Mouse (Mus musculus) CH12.LX (cell line): ENCODE results near the gene Med13. TPM values are rescaled to one million over a fixed set of nuclear protein-coding genes. Genes with fewer than 3 reads are reported as not detected.
A peak's percentile ranks its signal among the peaks of the same experiment; 100 is the strongest.

Experiments used
- DNase-seq: peaks from one replicate; pipeline ENCODE4 v3.0.0-alpha.2; 2013; ENCODE audit errors: extremely low read depth
- H3K27ac ChIP-seq: 2 replicates; pipeline ENCODE4 v1.5.1; 2012; ENCODE audit warnings: low read depth, mild to moderate bottlenecking, control low read depth, moderate library complexity; ENCODE audit not compliant: insufficient read depth
- H3K27me3 ChIP-seq: replicated peaks from 2 replicates; pipeline ENCODE3; 2012; ENCODE audit warnings: inconsistent platforms
- H3K36me3 ChIP-seq, 2 experiments: replicated peaks in 1 of 2; 2 replicates each; pipeline versions ENCODE3 to v1.6.1; 2012; ENCODE audit warnings: inconsistent platforms in 1 of 2, low read length in 1 of 2, mild to moderate bottlenecking in 1 of 2, mixed read lengths in 1 of 2, moderate library complexity in 1 of 2; ENCODE audit not compliant: control insufficient read depth in 1 of 2, insufficient read depth in 1 of 2
- H3K4me1 ChIP-seq, 2 experiments: 2 replicates each; pipeline ENCODE4 v1.6.1; 2012; ENCODE audit warnings: inconsistent platforms in 1 of 2, moderate library complexity in 1 of 2; ENCODE audit not compliant: insufficient read depth in 2 of 2, control insufficient read depth in 1 of 2
- H3K4me2 ChIP-seq: 2 replicates; pipeline ENCODE4 v1.6.1; 2012; ENCODE audit warnings: low read depth, mild to moderate bottlenecking, control low read depth; ENCODE audit not compliant: poor library complexity, insufficient read depth, severe bottlenecking
- H3K4me3 ChIP-seq, 3 experiments: fragments of 150-350 bp in 1 of 3; sonication (generic) in 1 of 3; replicated peaks in 1 of 3; 2 replicates each; pipeline versions ENCODE3 to v1.5.1; 2011 to 2012; ENCODE audit warnings: low read depth in 2 of 3, low read length in 2 of 3, mild to moderate bottlenecking in 2 of 3, moderate library complexity in 2 of 3, control low read depth in 1 of 3, improper control_type of control experiment in 1 of 3, inconsistent platforms in 1 of 3, mixed read lengths in 1 of 3; ENCODE audit not compliant: poor library complexity in 1 of 3
- H3K79me2 ChIP-seq: replicated peaks from 2 replicates; pipeline ENCODE4 v1.6.1; 2012; ENCODE audit warnings: mild to moderate bottlenecking, moderate library complexity; ENCODE audit not compliant: control insufficient read depth, poor library complexity, insufficient read depth, severe bottlenecking; ENCODE audit errors: extremely low read depth
- H3K9ac ChIP-seq: 2 replicates; pipeline ENCODE4 v1.6.1; 2012; ENCODE audit warnings: low read depth, mild to moderate bottlenecking, control low read depth, moderate library complexity; ENCODE audit not compliant: insufficient read depth
- H3K9me3 ChIP-seq: replicated peaks from 2 replicates; pipeline ENCODE3; 2012; ENCODE audit warnings: low read length, inconsistent platforms, mixed read lengths
- BHLHE40 ChIP-seq: IDR thresholded peaks from 2 replicates; pipeline ENCODE4 v1.6.1; 2011; ENCODE audit warnings: mild to moderate bottlenecking, low read depth, low read length, improper control_type of control experiment
- CHD2 ChIP-seq: IDR thresholded peaks from 2 replicates; pipeline ENCODE4 v1.6.1; 2011; ENCODE audit warnings: low read length, improper control_type of control experiment
- E2F4 ChIP-seq: IDR thresholded peaks from 2 replicates; pipeline ENCODE4 v1.6.1; 2011; ENCODE audit warnings: low read depth, low read length, improper control_type of control experiment; ENCODE audit not compliant: insufficient replicate concordance
- ELF1 ChIP-seq: IDR thresholded peaks from 2 replicates; pipeline ENCODE4 v1.6.1; 2014; ENCODE audit warnings: low read depth, mild to moderate bottlenecking, inconsistent platforms, low read length, improper control_type of control experiment
- ETS1 ChIP-seq: conservative IDR thresholded peaks from 2 replicates; pipeline ENCODE4 v1.6.1; 2012; ENCODE audit warnings: low read depth, mild to moderate bottlenecking, inconsistent platforms, low read length, improper control_type of control experiment, moderate library complexity
- IRF4 ChIP-seq: IDR thresholded peaks from 2 replicates; pipeline ENCODE4 v1.6.1; 2014; ENCODE audit warnings: low read depth, mild to moderate bottlenecking, inconsistent platforms, low read length, improper control_type of control experiment
- MAFK ChIP-seq: IDR thresholded peaks from 2 replicates; pipeline ENCODE4 v1.6.1; 2011; ENCODE audit warnings: low read length, improper control_type of control experiment; ENCODE audit not compliant: insufficient replicate concordance
- MAX ChIP-seq: IDR thresholded peaks from 2 replicates; pipeline ENCODE4 v1.6.1; 2011; ENCODE audit warnings: low read length, improper control_type of control experiment
- MEF2A ChIP-seq: IDR thresholded peaks from 2 replicates; pipeline ENCODE4 v1.6.1; 2014; ENCODE audit warnings: low read depth, mild to moderate bottlenecking, inconsistent platforms, low read length, improper control_type of control experiment, borderline replicate concordance
- MXI1 ChIP-seq: IDR thresholded peaks from 2 replicates; pipeline ENCODE4 v1.6.1; 2011; ENCODE audit warnings: mild to moderate bottlenecking, low read depth, low read length, improper control_type of control experiment
- NRF1 ChIP-seq: IDR thresholded peaks from 2 replicates; pipeline ENCODE4 v1.6.1; 2014; ENCODE audit warnings: low read depth, mild to moderate bottlenecking, inconsistent platforms, low read length, improper control_type of control experiment, moderate library complexity
- POLR2AphosphoS2 ChIP-seq: IDR thresholded peaks from 2 replicates; pipeline ENCODE4 v1.6.1; 2011; ENCODE audit warnings: low read depth, low read length, improper control_type of control experiment
- RCOR1 ChIP-seq: conservative IDR thresholded peaks from 2 replicates; pipeline ENCODE4 v1.6.1; 2012; ENCODE audit warnings: low read depth, mild to moderate bottlenecking, inconsistent platforms, low read length, improper control_type of control experiment
- ZNF384 ChIP-seq: IDR thresholded peaks from 2 replicates; pipeline ENCODE4 v1.6.1; 2012; ENCODE audit warnings: low read depth, low read length, improper control_type of control experiment, inconsistent platforms
- dilution Hi-C: fragments of 300-500 bp; cut with MboI; formaldehyde crosslinking; loops from 2 replicates; pipeline ENCODE4 v1.14.3; 2020; ENCODE audit warnings: low sequenced_read_pairs; ENCODE audit not compliant: extremely low pct_unique_long_range_greater_than_20kb, extremely low pct_ligation_motif_present
- in situ Hi-C: fragments of 300-500 bp; cut with MboI; formaldehyde crosslinking; loops from 3 replicates; pipeline ENCODE4 v1.14.3; 2019; ENCODE audit warnings: low sequenced_read_pairs, low pct_ligation_motif_present, low pct_unique_long_range_greater_than_20kb, mixed read lengths
- polyA plus RNA-seq: library from polyadenylated mRNA; unstranded; fragments of >175 nt; gene quantifications from 2 replicates; pipeline ENCODE4 v1.2.1, GENCODE M21; 2012; ENCODE audit warnings: low read depth; ENCODE audit not compliant: insufficient read length
- total RNA-seq, 2 experiments: library from RNA; depleted of rRNA; stranded (reverse); fragments of 300-350 nt in 1 of 2; fragments of >200 nt in 1 of 2; gene quantifications; 2 replicates each; pipeline ENCODE4 v1.2.3; 2012 to 2014

Med13 gene
- total and polyA plus RNA-seq, 3 experiments, result 37.9 to 47.6 (median 41.5) TPM

DNA sequence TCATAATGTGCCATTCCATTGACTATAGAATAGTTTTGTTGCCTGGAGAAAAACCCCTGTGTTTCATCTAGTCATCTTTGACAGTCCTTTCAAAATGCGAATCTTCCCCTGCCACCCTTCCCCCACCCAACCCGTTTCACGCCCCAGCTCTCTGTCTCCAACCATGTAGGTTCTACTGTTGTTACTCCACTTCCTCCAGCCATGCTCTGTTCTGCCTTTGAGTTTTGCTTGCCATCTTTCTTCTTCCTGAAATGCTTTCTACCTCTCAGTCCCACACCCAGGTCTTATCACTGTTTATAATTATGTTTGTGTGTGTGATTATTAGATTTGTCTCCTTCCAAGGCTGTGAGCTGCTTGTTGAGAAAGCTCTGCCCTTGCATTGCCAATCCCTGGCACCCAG lies 26.7 kb upstream of the Med13 start:
- no peaks in the 10 kb centered on the region for H3K36me3 ChIP-seq
- in situ Hi-C loops (no loop called here), dilution Hi-C loops (no loop called here)
- no peaks in the 10 kb centered on the region for H3K9me3 ChIP-seq
- H3K4me3 ChIP-seq, result no peak overlapping the region
- H3K27ac ChIP-seq, result no peak overlapping the region
- no peaks in the 10 kb centered on the region for H3K79me2 ChIP-seq
- peak; percentile 29; the same call in 1 of the 2 replicates for TF ChIP-seq ETS1
- no peak for TF ChIP-seq ZNF384
- 0 out of 2 replicates have a peak, but pooled peaks have one; percentile 10 for TF ChIP-seq ELF1
- TF ChIP-seq MXI1, result no peak
- peak; percentile 89 for TF ChIP-seq CHD2
- TF ChIP-seq, all 38 proteins: peak for 3
- peaks cover 44 to 78% of the 10 kb centered on the region in 2 experiments for H3K4me1 ChIP-seq
- peak; percentile 69 for DNase-seq
- H3K27me3 ChIP-seq, result no peaks in the 10 kb centered on the region
- H3K9ac ChIP-seq, result no peak overlapping the region
- H3K4me2 ChIP-seq, result 0 out of 2 replicates have a peak overlapping the region, but pooled peaks have one; percentile 9

- no peaks in the 10 kb centered on the region for H3K79me2 ChIP-seq
- H3K36me3 ChIP-seq, result no peaks in the 10 kb centered on the region
- no peaks in the 10 kb centered on the region for H3K9me3 ChIP-seq
- no peak for DNase-seq
- dilution Hi-C loops (no loop called here), in situ Hi-C loops (no loop called here)
- H3K4me3 ChIP-seq, result no peak overlapping the region
- TF ChIP-seq NRF1 (no peak), E2F4 (no peak)
- no peak overlapping the region for H3K27ac ChIP-seq
- H3K4me1 ChIP-seq, result peaks cover 40 to 70% of the 10 kb centered on the region in 2 experiments
- no peak overlapping the region for H3K4me2 ChIP-seq
- H3K27me3 ChIP-seq, result no peaks in the 10 kb centered on the region
- H3K9ac ChIP-seq, result no peak overlapping the region
These were observed 25.2 kb upstream of the Med13 start for GRCm38 (mm10) chr11:86382520-86383157.

GRCm38 (mm10) chr11:86381478-86382091 lies 24.2 kb upstream of the Med13 start:
- H3K4me3 ChIP-seq, result no peak overlapping the region
- no peak overlapping the region for H3K9ac ChIP-seq
- TF ChIP-seq IRF4 (no peak; the same call in 1 of the 2 replicates), BHLHE40 (peak; percentile 53), POLR2AphosphoS2 (no peak), MAFK (peak; percentile 43; the same call in 1 of the 2 replicates), ETS1 (0 out of 2 replicates have a peak, but pooled peaks have one; percentile 8), MAX (no peak), RCOR1 (no peak), MEF2A (0 out of 2 replicates have a peak, but pooled peaks have one; percentile 19)
- H3K9me3 ChIP-seq, result no peaks in the 10 kb centered on the region
- H3K4me2 ChIP-seq, result no peak overlapping the region
- no peaks in the 10 kb centered on the region for H3K79me2 ChIP-seq
- H3K4me1 ChIP-seq, result peaks cover 37 to 60% of the 10 kb centered on the region in 2 experiments
- no peaks in the 10 kb centered on the region for H3K36me3 ChIP-seq
- DNase-seq, result no peak
- dilution Hi-C loops, result no loop called here
- no peaks in the 10 kb centered on the region for H3K27me3 ChIP-seq
- H3K27ac ChIP-seq, result no peak overlapping the region
- in situ Hi-C loops, result no loop called here
